Mouse (Mus musculus) olfactory bulb, adult 2 months (tissue): ENCODE measurements around the gene Mettl16.

ENCODE experiments used
- CTCF ChIP-seq: fragments of 200-500 bp; IDR thresholded peaks from 2 replicates; pipeline ENCODE4 v1.5.1; 2012; ENCODE audit warnings: low read depth, mild to moderate bottlenecking, low read length, moderate library complexity; ENCODE audit not compliant: insufficient read depth
- POLR2A ChIP-seq: fragments of 200-500 bp; IDR thresholded peaks from 2 replicates; pipeline ENCODE4 v1.6.1; 2012; ENCODE audit warnings: mild to moderate bottlenecking, low read depth, low read length, moderate library complexity; ENCODE audit not compliant: insufficient read depth

DNA sequence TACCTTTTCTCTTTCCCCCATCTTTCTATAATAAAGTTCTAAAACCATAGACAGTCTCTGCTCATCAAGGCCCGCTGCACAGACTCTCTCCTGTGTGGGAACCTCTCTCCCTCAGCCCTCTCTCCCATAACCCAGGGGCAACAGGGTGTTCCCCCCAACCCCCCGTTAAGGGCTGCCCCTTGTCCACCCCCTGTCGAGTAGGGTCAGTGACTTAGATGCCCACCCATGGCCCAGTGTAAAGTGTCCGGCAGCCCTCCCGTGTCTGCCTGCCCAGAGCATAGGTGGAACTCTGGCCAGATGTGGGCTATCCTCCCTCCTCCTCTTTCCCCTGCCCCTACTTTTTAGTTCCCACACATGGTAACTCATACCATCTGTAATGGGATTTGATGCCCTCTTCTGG, 40.9 kb downstream of the Mettl16 start:
- TF ChIP-seq POLR2A: no peak
- no peak for TF ChIP-seq CTCF
